Mouse (Mus musculus) effector memory CD4-positive, alpha-beta T cell, adult 5 months (primary cell): ENCODE results near the gene Ttc30a1. TPM values are rescaled to one million over a fixed set of nuclear protein-coding genes. Genes with fewer than 3 reads are reported as not detected.

Source experiments
- polyA plus RNA-seq: library from polyadenylated mRNA; unstranded; fragments of 100-300 nt; shearing (Covaris generic); gene quantifications from one replicate; pipeline ENCODE4 v1.2.1, GENCODE M21; 2017

The Ttc30a1 gene
- polyA plus RNA-seq = 0.30 TPM

GRCm38 (mm10) chr2:75981440-75982081 is at the start of gene Ttc30a1:
Ttc30a1 (minus strand) TSS chr2:75981967.

GRCm38 (mm10) chr2:75977752-75978368 is 3.9 kb downstream of the Ttc30a1 start, which contains the start of gene Ttc30a2:
Ttc30a2 (minus strand) TSS chr2:75978170.

DNA sequence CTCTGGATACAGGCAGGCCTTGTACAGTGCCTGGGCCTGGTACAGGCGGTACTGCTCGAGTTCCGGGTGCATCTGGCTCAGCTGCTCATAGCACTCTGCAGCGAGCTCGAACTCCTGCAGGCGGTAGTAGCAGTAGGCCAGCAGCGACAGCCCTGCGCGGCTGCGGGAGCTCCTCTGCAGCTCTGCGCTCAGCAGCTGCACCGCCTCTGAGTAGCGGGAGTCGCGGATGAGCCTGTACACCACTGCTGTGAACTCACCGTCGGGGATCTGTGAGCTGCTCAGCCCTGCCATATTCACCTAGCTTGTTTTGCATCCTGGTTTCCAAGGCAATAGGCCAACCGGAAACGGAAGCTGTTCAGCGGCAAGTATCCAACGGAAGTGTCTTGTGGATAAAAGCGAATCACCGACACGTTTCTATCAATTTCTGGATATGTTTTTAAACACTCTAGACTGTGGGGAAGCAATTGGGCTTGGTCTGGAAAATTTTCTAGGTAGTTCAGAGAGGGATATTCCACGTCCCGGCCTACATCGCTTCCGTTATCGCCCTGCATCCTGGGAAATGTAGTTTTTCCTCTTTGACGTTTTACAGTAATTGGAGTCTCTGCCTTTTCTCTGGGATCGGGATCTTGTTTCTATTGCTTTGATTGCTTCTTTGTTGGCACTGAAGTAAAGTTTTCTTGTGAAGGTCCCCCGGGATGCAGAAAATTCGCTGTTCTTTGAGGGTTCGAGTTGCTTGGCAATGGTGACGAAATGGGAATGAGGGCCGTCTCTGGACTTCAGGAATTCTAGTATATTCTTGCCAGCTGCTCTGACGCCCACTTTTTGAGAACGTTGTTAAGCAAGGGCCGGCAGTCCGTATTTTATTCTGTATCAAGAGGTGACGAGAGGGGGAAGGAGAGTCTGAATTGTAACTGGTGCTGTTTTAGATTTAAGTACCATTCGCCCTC is 43.4 kb downstream of the Ttc30a1 start, which contains the start of gene Ttc30b:
Ttc30b (minus strand) TSS at position 469 of the 947 bp plus-strand sequence.

Other genes starting within 250 kb of the Ttc30a1 start
- 60.5 TPM for gene Agps, start 149.8 kb downstream of the Ttc30a1 start, polyA plus RNA-seq
- 0.21 TPM for gene Ttc30b, start 43.4 kb downstream of the Ttc30a1 start, polyA plus RNA-seq
- not detected for gene Ttc30a2, start 3.8 kb downstream of the Ttc30a1 start, polyA plus RNA-seq